Mouse (Mus musculus) liver, embryonic 14.5 days (tissue): ENCODE data around the gene Grin2d. TPM values are rescaled to one million over a fixed set of nuclear protein-coding genes. Genes with fewer than 3 reads are reported as not detected.

ENCODE experiments used
- ATAC-seq: fragments of 200-750 bp; cut with Nextera tagmentation; 2 replicates; pipeline ENCODE4 v1.8.0; 2017; ENCODE audit warnings: moderate number of reproducible peaks, mild to moderate bottlenecking, moderate library complexity; ENCODE audit not compliant: insufficient read depth
- DNase-seq, 3 experiments: peaks; one replicate each; pipeline ENCODE4 v3.0.0-alpha.2; 2012 to 2013; ENCODE audit warnings: low read depth in 3 of 3, low spot score in 3 of 3
- H3K27ac ChIP-seq: fragments of 300-500 bp; sonication (generic); 2 replicates; pipeline ENCODE4 v1.5.1; 2014; ENCODE audit warnings: moderate library complexity, mild to moderate bottlenecking, control low read depth, inconsistent platforms
- H3K27me3 ChIP-seq: fragments of 300-500 bp; sonication (generic); 2 replicates; pipeline ENCODE4 v1.6.1; 2014; ENCODE audit warnings: mild to moderate bottlenecking, low read length, moderate library complexity; ENCODE audit not compliant: control insufficient read depth, insufficient read depth
- H3K36me3 ChIP-seq: fragments of 300-500 bp; sonication (generic); replicated peaks from 2 replicates; pipeline ENCODE4 v1.6.1; 2014; ENCODE audit warnings: low read depth; ENCODE audit not compliant: control insufficient read depth, insufficient read depth
- H3K4me1 ChIP-seq, 2 experiments: fragments of 200-500 bp in 1 of 2; fragments of 300-500 bp in 1 of 2; sonication (generic) in 1 of 2; replicated peaks; 2 replicates each; pipeline ENCODE4 v1.6.1; 2012 to 2014; ENCODE audit warnings: antibody characterized with exemption in 1 of 2, inconsistent platforms in 1 of 2, low read length in 1 of 2; ENCODE audit not compliant: control insufficient read depth in 2 of 2, insufficient read depth in 2 of 2
- H3K4me2 ChIP-seq: fragments of 300-500 bp; sonication (generic); 2 replicates; pipeline ENCODE4 v1.6.1; 2014; ENCODE audit warnings: low read depth, mild to moderate bottlenecking, control low read depth, moderate library complexity
- H3K4me3 ChIP-seq, 2 experiments: fragments of 200-500 bp in 1 of 2; fragments of 300-500 bp in 1 of 2; sonication (generic) in 1 of 2; 2 replicates each; pipeline ENCODE4 v1.5.1; 2012 to 2014; ENCODE audit warnings: low read depth in 2 of 2, low read length in 2 of 2, mild to moderate bottlenecking in 2 of 2, control low read depth in 1 of 2, inconsistent platforms in 1 of 2, moderate library complexity in 1 of 2; ENCODE audit not compliant: insufficient read depth in 1 of 2
- H3K9ac ChIP-seq: fragments of 300-500 bp; sonication (generic); replicated peaks from 2 replicates; pipeline ENCODE4 v1.6.1; 2014; ENCODE audit warnings: mild to moderate bottlenecking, control low read depth, moderate library complexity
- H3K9me3 ChIP-seq: fragments of 300-500 bp; sonication (generic); 2 replicates; pipeline ENCODE4 v1.6.1; 2016; ENCODE audit warnings: low read length, mixed read lengths; ENCODE audit not compliant: control insufficient read depth
- CTCF ChIP-seq: IDR thresholded peaks from 2 replicates; pipeline ENCODE4 v1.5.1; 2016; ENCODE audit warnings: antibody characterized with exemption, low read depth, control low read depth
- EP300 ChIP-seq: IDR thresholded peaks from 2 replicates; pipeline ENCODE4 v1.6.1; 2016; ENCODE audit warnings: antibody characterized with exemption, low read depth
- WGBS: fragments of 180-500 bp; shearing (Covaris S2); extraction: QIAGEN DNeasy Blood & Tissue Kit; methylation state at CpG from one replicate; pipeline ENCODE4 v1.1.7; 2014; ENCODE audit not compliant: insufficient replicate concordance; 5-methylcytosine and 5-hydroxymethylcytosine counted together
- polyA plus RNA-seq, 2 experiments: library from polyadenylated mRNA; depleted of rRNA in 1 of 2; stranded (reverse) in 1 of 2; unstranded in 1 of 2; fragments of >200 nt; fragmentation: Nextera tagmentation in 1 of 2; extraction: Ambion mirVana in 1 of 2; gene quantifications; 2 replicates each; pipeline versions ENCODE4 v1.2.1 to v1.2.3; 2012 to 2014

Grin2d gene
- polyA plus RNA-seq, 2 experiments: 0.01 to 0.11 TPM

DNA sequence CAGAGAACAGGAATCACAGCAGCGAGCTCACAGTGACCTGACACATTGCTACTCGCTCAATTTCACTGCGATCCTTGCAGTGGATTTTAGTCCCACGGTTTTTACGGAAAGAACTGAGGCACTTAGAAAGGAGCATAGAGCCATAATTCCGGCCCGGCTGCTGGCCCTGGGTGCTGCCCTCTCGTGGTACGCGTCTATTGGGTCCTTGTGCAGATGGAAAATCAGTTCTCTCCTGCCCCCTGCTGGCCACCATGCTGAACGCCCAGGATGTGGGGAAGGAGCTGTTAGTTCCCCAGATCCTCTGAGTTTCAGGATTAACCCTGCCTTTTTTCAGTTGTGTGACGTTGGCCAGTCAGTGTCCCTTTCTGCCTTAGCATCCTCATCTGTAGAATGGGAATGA is 76.8 kb downstream of the Grin2d start:
- Histone ChIP-seq H3K27ac (no peak overlapping the region), H3K27me3 (peaks cover 26% of the 10 kb centered on the region), H3K9me3 (no peaks in the 10 kb centered on the region), H3K4me1 (peaks cover 16 to 27% of the 10 kb centered on the region in 2 experiments), H3K4me3 (peak overlapping the region; percentile 4 to 7; a peak in 3 of 4 replicates), H3K9ac (no peak overlapping the region), H3K4me2 (peak overlapping the region; percentile 60), H3K36me3 (no peaks in the 10 kb centered on the region)
- ATAC-seq (peak; percentile 32; the same call in 1 of the 2 replicates), DNase-seq (peak; percentile 79 to 81 (median 79))
- TF ChIP-seq CTCF: peak; percentile 100
- no peak for TF ChIP-seq EP300
- 2% methylated on average over 12 of the region's 12 CpGs for WGBS

DNA sequence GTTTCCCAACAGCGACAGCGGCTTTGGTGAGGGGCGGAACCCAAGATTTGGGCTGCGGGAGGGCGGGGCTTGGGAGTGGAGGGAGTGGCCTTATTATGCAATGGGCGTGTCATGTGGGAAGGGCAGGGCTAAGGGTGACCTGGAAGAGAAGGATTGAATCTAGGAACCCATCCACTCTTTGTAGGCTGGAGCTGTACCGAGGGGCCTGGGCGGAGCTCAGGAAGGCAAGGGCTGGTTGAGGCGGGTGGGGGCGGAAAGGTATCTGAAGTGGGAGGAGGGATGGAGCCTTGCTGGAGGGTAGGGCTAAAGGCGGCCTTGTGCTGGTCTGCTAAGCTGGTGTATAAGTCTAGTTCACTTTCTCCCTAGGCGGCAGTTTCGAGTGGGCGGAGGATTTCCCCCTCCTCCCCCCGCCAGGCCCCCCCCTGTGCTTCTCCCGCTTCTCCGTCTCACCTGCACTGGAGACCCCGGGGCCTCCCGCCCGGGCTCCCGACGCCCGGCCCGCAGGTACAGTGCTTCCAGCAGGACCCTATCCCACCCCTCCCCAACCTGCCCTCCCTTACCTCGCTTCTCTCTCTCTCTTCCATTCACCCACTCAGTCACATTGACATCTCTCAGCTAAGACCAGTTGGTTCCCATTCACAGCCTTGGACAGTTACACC is 77.5 kb downstream of the Grin2d start:
- Histone ChIP-seq H3K9ac (no peak overlapping the region), H3K36me3 (no peaks in the 10 kb centered on the region), H3K27me3 (peaks cover 26% of the 10 kb centered on the region), H3K9me3 (no peaks in the 10 kb centered on the region), H3K4me1 (peaks cover 16 to 32% of the 10 kb centered on the region in 2 experiments), H3K4me2 (peak overlapping the region; percentile 60), H3K4me3 (peak overlapping the region; percentile 4 to 30), H3K27ac (no peak overlapping the region)
- 5% methylated on average over 22 of the region's 25 CpGs for WGBS
- ATAC-seq (peak; percentile 52), DNase-seq (peak; percentile 59 to 68 (median 63))
- TF ChIP-seq CTCF (no peak), EP300 (no peak)

DNA sequence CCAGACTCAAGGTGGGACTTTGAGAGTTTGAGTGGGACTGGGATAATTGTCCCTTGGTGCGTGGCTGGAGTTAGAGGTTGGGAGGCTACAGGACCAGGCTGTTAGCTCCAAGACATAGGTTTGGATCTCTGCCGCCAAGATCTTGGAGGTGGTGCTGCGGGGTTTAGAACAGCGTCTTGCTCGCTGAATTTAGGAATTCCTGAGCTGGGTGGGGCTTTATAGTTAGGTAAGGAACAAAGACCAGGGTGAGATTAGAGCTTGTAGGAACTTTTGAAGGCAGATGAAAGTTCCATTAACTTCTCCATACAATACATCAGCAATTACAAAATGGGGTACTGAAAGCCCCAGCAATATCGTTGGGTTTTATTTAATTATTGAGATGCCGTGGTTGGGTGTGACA is 78.2 kb downstream of the Grin2d start:
- peaks cover 26% of the 10 kb centered on the region for H3K27me3 ChIP-seq
- no peak overlapping the region for H3K9ac ChIP-seq
- no peak overlapping the region; a peak in 1 of 4 replicates for H3K4me3 ChIP-seq
- TF ChIP-seq CTCF (no peak), EP300 (no peak)
- no peaks in the 10 kb centered on the region for H3K36me3 ChIP-seq
- DNase-seq (no peak), ATAC-seq (no peak)
- no peaks in the 10 kb centered on the region for H3K9me3 ChIP-seq
- 27% methylated on average over 7 of the region's 7 CpGs for WGBS
- no peak overlapping the region for H3K27ac ChIP-seq
- H3K4me2 ChIP-seq: peak overlapping the region; percentile 60
- H3K4me1 ChIP-seq: peaks cover 16 to 32% of the 10 kb centered on the region in 2 experiments

DNA sequence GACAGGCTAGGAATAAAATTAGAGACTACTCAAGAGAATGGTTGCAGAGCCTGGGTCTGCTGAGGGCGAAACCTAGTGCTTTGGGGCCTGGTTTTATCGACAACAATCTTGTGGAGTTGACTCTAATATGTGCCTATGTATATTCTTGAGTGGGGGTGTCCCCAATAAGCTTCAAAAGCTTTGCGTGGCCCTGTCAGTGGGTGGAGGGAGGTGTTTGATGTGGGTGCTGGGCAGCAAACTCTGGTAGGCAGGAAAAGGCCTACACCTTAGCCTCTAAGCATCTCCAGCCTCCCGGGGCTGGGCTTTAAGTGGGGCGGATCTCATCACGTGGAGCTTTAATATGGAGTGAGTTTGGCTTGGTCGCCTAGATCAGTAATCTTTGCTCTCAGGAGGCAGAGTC is 79.2 kb downstream of the Grin2d start:
- Histone ChIP-seq H3K4me2 (peak overlapping the region; percentile 78), H3K4me3 (peak overlapping the region in 1 of 2 experiments; percentile 51; a peak in 1 of 4 replicates), H3K36me3 (no peaks in the 10 kb centered on the region), H3K27ac (no peak overlapping the region), H3K4me1 (peaks cover 16 to 32% of the 10 kb centered on the region in 2 experiments), H3K27me3 (peaks cover 26% of the 10 kb centered on the region), H3K9ac (no peak overlapping the region), H3K9me3 (no peaks in the 10 kb centered on the region)
- DNase-seq (peak in 1 of 3 experiments; percentile 40), ATAC-seq (no peak)
- no peak for TF ChIP-seq EP300
- TF ChIP-seq CTCF: no peak
- WGBS: 37% methylated on average over 7 of the region's 7 CpGs

DNA sequence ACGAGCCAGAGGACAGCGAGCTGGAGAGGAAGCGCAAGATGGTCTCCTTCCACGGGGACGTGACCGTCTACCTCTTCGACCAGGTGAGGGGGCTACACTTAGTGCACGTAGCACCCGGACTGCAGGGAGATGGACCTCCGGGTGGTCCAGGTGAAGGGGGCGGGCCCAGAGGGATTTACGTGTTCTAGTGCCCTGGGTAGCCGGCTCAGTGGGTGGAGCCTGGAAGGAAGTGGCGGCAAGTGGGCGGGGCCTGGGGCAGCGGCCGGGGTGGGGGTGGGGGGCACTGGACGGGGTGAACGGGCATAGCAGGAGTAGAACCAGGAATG is 79.7 kb downstream of the Grin2d start:
- no peaks in the 10 kb centered on the region for H3K36me3 ChIP-seq
- ATAC-seq (no peak), DNase-seq (peak in 1 of 3 experiments; percentile 40)
- peaks cover 16 to 32% of the 10 kb centered on the region in 2 experiments for H3K4me1 ChIP-seq
- WGBS: under 1% methylated on average over 19 of the region's 19 CpGs
- H3K4me2 ChIP-seq: peak overlapping the region; percentile 78
- peak overlapping the region; percentile 32; the same call in 1 of the 2 replicates for H3K9ac ChIP-seq
- peaks cover 26% of the 10 kb centered on the region for H3K27me3 ChIP-seq
- H3K4me3 ChIP-seq: peak overlapping the region; percentile 51 to 52
- no peak overlapping the region for H3K27ac ChIP-seq
- TF ChIP-seq EP300 (no peak), CTCF (no peak)
- no peaks in the 10 kb centered on the region for H3K9me3 ChIP-seq
